Mouse (Mus musculus): Measurements from ENCODE around the gene Aff1. TPM values are rescaled to one million over a fixed set of nuclear protein-coding genes. Genes with fewer than 3 reads are reported as not detected.

Gene Aff1
- total RNA-seq, 2 experiments from 2014 or later = 41.7 to 55.7 TPM

DNA sequence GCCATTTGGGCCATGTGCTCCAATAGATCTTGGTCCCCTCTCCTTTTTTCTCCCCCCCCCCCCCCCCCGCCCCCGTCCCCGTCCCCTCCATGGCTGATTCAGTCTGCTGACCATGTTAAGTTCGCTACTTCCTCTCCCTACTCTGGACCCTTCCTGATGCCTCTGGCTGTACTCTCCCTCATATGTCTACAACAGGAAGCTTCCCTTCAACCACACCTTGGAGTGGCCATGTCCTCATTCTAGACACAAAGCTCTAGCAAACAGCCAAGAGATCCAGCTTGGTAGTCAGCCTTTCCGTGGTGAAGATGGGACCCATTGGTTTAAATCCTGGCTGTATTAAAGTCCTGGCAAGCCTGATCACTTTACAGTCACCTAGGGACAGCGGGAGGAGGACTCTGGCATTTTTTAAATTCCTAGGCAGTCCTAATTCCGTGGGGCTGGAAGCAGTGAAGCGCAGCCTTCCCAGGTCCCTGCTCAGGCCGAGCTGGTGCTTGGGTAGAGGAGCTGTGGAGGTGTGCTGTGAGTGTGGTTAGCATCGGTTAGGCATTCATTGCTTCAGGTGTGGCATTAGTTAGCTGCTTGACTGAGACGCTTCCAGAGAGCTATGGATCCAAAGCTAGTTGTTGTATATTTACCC lies 144.1 kb downstream of the Aff1 start:
- DNase-seq = no peak

- DNase-seq = no peak
Observed at GRCm38 (mm10) chr5:103838550-103839264, 146.5 kb downstream of the Aff1 start.

GRCm38 (mm10) chr5:103839265-103839626 lies 147.1 kb downstream of the Aff1 start:
- DNase-seq = no peak

DNA sequence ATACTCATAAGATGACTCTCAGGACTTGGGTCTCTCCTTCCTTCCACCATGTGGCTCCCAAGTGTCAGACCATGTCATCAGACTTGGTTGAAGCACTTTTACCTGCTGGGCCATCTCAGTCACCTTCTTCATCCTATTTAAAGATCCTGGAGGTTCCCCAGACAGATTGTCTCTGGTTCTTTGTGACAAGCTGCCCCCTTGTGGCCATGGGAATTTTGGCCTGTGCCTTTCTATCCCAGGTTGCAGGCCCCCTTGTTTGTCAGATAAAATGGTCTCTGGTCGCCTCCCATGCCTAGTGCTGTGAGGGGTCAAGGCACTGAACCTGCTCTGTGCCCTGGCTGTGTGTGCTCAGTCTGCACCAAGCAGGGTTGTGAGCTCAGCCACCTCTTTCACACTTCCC lies 151.8 kb downstream of the Aff1 start:
- DNase-seq = peak in 1 of 2 experiments; percentile 70

- no peak for DNase-seq
Observed at GRCm38 (mm10) chr5:103845418-103846153, 153.4 kb downstream of the Aff1 start.

GRCm38 (mm10) chr5:103846154-103846551 lies 154.0 kb downstream of the Aff1 start:
- peak in 1 of 2 experiments; percentile 37 for DNase-seq

DNA sequence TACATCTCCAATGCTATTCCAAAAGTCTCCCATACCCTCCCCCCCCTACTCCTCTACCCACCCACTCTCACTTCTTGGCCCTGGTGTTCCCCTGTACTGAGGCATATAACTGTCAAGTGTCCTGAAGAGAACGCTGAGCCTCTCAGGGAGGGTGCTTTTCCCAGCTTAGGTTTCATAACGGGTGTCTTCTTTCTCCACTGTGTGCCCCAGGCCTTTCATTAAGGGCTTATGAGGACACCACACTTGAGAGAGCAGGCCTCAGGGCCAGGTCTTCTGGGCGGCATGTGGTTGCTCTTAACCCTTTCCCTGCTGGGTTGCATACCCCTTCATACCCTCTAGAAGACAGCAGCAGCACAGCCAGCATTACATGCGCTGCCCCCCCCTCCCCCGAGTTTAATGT lies 154.4 kb downstream of the Aff1 start:
- no peak for DNase-seq

DNA sequence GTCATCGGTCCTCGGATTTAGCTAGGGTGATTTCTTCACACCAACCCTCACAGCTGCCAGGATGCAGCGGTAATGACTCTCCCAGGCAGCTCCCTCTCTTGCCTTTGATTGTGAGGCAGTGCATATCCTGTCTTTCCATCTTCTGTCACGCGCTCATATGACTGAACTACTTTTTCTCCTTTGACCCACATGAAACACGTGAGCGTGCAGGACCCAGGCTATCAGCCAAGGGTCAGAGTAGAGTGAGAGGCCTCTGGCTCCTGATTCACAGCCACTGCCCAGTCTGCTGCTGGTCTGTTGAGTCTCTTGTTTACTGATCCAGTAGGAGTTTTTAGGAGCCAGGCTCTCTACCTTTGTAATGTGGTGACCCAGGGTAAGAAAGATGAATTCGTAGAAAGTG lies 156.4 kb downstream of the Aff1 start:
- peak; percentile 72 to 80 for DNase-seq

GRCm38 (mm10) chr5:103852756-103853549 lies 160.8 kb downstream of the Aff1 start:
- DNase-seq = no peak

- no peak for DNase-seq
Observed at GRCm38 (mm10) chr5:103854041-103854806, 162.1 kb downstream of the Aff1 start.

GRCm38 (mm10) chr5:103854807-103855194 lies 162.6 kb downstream of the Aff1 start:
- no peak for DNase-seq

GRCm38 (mm10) chr5:103855483-103856211 lies 163.5 kb downstream of the Aff1 start:
- DNase-seq = peak in 1 of 2 experiments; percentile 13

GRCm38 (mm10) chr5:103856286-103857009 lies 164.3 kb downstream of the Aff1 start:
- peak; percentile 42 to 65 for DNase-seq

GRCm38 (mm10) chr5:103857151-103857550 lies 165.0 kb downstream of the Aff1 start:
- no peak for DNase-seq

GRCm38 (mm10) chr5:103860622-103861021 lies 168.4 kb downstream of the Aff1 start:
- peak; percentile 37 to 50 for DNase-seq

GRCm38 (mm10) chr5:103863759-103864158 lies 171.6 kb downstream of the Aff1 start:
- no peak for DNase-seq

GRCm38 (mm10) chr5:103889766-103890165 lies 197.6 kb downstream of the Aff1 start:
- DNase-seq = no peak

GRCm38 (mm10) chr5:103898310-103898709 lies 206.1 kb downstream of the Aff1 start:
- DNase-seq = no peak
